Mouse (Mus musculus): ENCODE data around the gene Syndig1. TPM values are rescaled to one million over a fixed set of nuclear protein-coding genes. Genes with fewer than 3 reads are reported as not detected.

Syndig1 gene
- polyA plus RNA-seq, 1 experiment: 121 TPM

DNA sequence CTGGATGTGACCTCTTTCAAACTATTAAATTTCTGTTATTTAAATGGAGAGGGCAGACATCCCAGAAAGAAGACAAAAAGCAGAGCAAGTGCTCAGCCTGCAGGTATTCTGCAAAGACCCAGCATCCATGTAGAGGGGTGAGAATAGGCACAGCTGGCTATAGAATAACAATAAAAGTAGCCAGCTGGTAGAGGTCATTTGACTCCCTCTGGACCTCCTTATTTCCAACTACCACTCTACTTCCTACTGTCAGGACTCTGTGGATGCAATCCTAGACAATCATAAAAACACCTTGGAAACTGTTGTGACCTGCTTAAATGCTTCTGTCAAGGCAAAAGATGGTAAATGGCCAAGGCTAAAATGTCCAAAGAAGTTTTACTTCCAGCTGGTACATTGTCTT lies 153.5 kb downstream of the Syndig1 start:
- DNase-seq: no peak
- TF ChIP-seq POLR2A (IDR thresholded peaks at IDR 0.05; ENCODE audit: borderline replicate concordance, insufficient read depth, low read length): no peak
- TF ChIP-seq CTCF (IDR thresholded peaks at IDR 0.05; ENCODE audit: borderline replicate concordance, insufficient read depth, low read depth, low read length): no peak
- H3K27me3 ChIP-seq (ENCODE audit: control insufficient read depth, insufficient read depth, low read length): no peaks in the 10 kb centered on the region
- H3K4me1 ChIP-seq (ENCODE audit: control insufficient read depth, insufficient read depth, low read length): no peaks in the 10 kb centered on the region
- no peak overlapping the region for H3K27ac ChIP-seq (ENCODE audit: insufficient read depth, low read length)
- no peak overlapping the region for H3K4me3 ChIP-seq (replicated peaks; ENCODE audit: insufficient read depth, low read depth, low read length)

DNA sequence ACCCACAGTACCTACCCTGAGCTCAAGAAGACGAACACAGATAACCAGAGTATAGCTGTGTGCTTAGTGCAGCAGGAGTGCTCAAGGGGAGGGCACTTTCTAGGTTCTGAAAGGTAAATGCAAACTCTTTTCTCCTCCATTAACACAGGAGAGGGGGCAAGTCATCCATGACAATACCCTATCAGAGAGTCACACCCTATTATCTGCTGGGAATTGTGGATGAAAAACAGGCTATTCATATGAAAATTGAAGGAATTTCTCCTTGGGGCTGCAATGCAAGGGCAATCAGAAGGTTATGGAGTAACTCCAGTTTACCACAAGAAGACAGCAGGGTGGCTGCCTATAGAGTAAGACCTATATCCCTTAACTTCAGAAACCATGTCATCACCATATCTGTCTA lies 154.1 kb downstream of the Syndig1 start:
- H3K27ac ChIP-seq (ENCODE audit: insufficient read depth, low read length): no peak overlapping the region
- no peak overlapping the region for H3K4me3 ChIP-seq (replicated peaks; ENCODE audit: insufficient read depth, low read depth, low read length)
- no peaks in the 10 kb centered on the region for H3K27me3 ChIP-seq (ENCODE audit: control insufficient read depth, insufficient read depth, low read length)
- no peak for DNase-seq
- TF ChIP-seq POLR2A (IDR thresholded peaks at IDR 0.05; ENCODE audit: borderline replicate concordance, insufficient read depth, low read length) (no peak), CTCF (IDR thresholded peaks at IDR 0.05; ENCODE audit: borderline replicate concordance, insufficient read depth, low read depth, low read length) (no peak)
- H3K4me1 ChIP-seq (ENCODE audit: control insufficient read depth, insufficient read depth, low read length): no peaks in the 10 kb centered on the region
- 81% methylated on average over 1 of the region's 1 CpGs for WGBS

DNA sequence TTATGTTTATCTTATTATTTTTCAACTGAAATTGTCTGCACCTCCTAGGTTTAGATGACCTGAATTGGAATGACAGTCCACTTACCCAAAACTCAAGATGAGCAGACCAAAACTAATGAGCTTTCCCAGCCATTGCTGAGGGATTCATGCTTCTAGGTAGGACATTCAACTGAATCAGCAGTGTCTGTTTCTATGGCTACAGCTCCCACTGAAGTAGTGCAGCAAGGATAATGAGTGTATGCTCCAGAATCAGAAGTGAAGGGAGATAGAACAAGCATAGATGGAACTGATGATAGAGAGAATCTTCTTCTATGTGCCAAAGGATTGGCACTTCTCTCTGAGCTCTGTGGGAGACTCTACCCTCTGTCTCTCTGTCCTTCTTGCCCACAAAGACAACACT lies 158.6 kb downstream of the Syndig1 start:
- TF ChIP-seq POLR2A (IDR thresholded peaks at IDR 0.05; ENCODE audit: borderline replicate concordance, insufficient read depth, low read length) (no peak), CTCF (IDR thresholded peaks at IDR 0.05; ENCODE audit: borderline replicate concordance, insufficient read depth, low read depth, low read length) (no peak)
- H3K4me1 ChIP-seq (ENCODE audit: control insufficient read depth, insufficient read depth, low read length): no peaks in the 10 kb centered on the region
- H3K27ac ChIP-seq (ENCODE audit: insufficient read depth, low read length): no peak overlapping the region
- no peak for DNase-seq
- H3K27me3 ChIP-seq (ENCODE audit: control insufficient read depth, insufficient read depth, low read length): no peaks in the 10 kb centered on the region
- H3K4me3 ChIP-seq (replicated peaks; ENCODE audit: insufficient read depth, low read depth, low read length): no peak overlapping the region

DNA sequence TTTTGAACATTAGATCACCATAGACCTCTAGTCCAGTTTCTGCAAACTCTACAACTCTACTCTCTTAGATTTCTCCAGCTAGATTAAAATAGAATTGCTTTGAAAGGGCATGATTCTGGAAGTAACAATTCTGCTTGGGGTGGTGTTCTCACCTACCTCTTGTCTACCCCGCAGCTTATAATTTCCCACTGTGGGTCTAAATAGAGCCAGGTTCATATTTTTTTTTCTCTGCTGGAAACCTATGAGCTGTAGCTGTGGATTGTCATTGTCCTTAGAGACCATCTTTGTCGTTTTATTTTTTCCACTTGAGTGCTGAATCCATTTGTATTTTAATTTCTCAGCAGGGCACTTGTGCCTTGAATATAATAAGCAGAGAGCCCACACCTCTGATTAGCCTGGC lies 162.5 kb downstream of the Syndig1 start:
- no peaks in the 10 kb centered on the region for H3K27me3 ChIP-seq (ENCODE audit: control insufficient read depth, insufficient read depth, low read length)
- DNase-seq: no peak
- peaks cover under 1% of the 10 kb centered on the region; the same call in 1 of the 2 replicates for H3K4me1 ChIP-seq (ENCODE audit: control insufficient read depth, insufficient read depth, low read length)
- no peak overlapping the region for H3K4me3 ChIP-seq (replicated peaks; ENCODE audit: insufficient read depth, low read depth, low read length)
- no peak for TF ChIP-seq POLR2A (IDR thresholded peaks at IDR 0.05; ENCODE audit: borderline replicate concordance, insufficient read depth, low read length)
- no peak for TF ChIP-seq CTCF (IDR thresholded peaks at IDR 0.05; ENCODE audit: borderline replicate concordance, insufficient read depth, low read depth, low read length)
- 9% methylated on average over 2 of the region's 2 CpGs for WGBS
- no peak overlapping the region for H3K27ac ChIP-seq (ENCODE audit: insufficient read depth, low read length)

DNA sequence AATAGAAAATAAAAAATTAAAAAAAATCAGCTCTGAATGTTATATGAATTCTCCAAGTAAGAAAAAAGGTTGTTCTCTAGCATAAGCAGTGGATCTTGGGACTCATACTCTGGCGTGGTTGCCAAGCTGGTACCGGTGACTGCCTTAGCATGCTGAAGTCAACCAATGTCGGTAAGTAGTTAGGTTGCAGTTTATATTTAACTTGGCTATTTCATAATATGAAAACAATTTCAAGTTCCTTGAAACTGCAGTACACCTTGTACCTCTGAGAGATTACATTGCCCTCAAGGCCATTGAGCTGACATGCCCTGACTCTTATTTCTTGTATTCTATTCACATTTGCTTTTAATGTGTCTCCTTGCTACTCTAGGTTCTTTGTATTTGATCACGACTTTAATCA lies 163.9 kb downstream of the Syndig1 start:
- no peak overlapping the region for H3K4me3 ChIP-seq (replicated peaks; ENCODE audit: insufficient read depth, low read depth, low read length)
- DNase-seq: no peak
- no peak overlapping the region for H3K27ac ChIP-seq (ENCODE audit: insufficient read depth, low read length)
- WGBS: 90% methylated on average over 4 of the region's 4 CpGs
- H3K4me1 ChIP-seq (ENCODE audit: control insufficient read depth, insufficient read depth, low read length): peaks cover 3% of the 10 kb centered on the region
- H3K27me3 ChIP-seq (ENCODE audit: control insufficient read depth, insufficient read depth, low read length): no peaks in the 10 kb centered on the region
- TF ChIP-seq POLR2A (IDR thresholded peaks at IDR 0.05; ENCODE audit: borderline replicate concordance, insufficient read depth, low read length) (no peak), CTCF (IDR thresholded peaks at IDR 0.05; ENCODE audit: borderline replicate concordance, insufficient read depth, low read depth, low read length) (no peak)

DNA sequence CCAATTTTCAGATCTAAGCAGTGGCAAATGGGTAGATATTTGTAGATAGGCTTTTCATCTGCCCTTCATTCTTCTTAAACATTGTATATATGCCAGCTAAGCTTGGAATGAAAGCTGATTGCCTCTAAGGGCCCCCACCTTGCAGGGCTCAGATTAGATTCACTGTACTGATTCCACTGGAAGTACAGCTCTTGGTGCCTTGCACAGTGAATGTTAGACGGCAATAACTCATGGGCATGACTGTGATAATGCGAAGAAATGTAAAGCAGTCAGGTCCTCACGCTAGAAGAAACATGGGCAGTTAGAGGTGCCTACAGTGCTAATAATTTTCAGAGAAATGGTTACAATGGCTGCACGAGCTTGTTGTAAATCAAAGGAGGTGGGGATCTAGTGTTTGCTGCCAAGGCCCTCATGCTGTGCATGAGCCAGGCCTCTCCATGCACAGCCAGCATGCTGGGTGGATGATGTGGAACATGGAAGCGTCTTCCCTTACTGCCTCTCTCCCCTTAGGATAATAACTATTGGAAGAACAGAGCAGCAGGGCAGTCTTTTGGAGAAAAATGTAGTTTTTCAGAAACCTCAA lies 167.5 kb downstream of the Syndig1 start:
- DNase-seq: no peak
- Histone ChIP-seq H3K27ac (ENCODE audit: insufficient read depth, low read length) (no peak overlapping the region), H3K4me1 (ENCODE audit: control insufficient read depth, insufficient read depth, low read length) (peaks cover 5% of the 10 kb centered on the region), H3K27me3 (ENCODE audit: control insufficient read depth, insufficient read depth, low read length) (no peaks in the 10 kb centered on the region), H3K4me3 (replicated peaks; ENCODE audit: insufficient read depth, low read depth, low read length) (no peak overlapping the region)
- WGBS: 56% methylated on average over 5 of the region's 5 CpGs
- TF ChIP-seq POLR2A (IDR thresholded peaks at IDR 0.05; ENCODE audit: borderline replicate concordance, insufficient read depth, low read length) (no peak), CTCF (IDR thresholded peaks at IDR 0.05; ENCODE audit: borderline replicate concordance, insufficient read depth, low read depth, low read length) (no peak)

DNA sequence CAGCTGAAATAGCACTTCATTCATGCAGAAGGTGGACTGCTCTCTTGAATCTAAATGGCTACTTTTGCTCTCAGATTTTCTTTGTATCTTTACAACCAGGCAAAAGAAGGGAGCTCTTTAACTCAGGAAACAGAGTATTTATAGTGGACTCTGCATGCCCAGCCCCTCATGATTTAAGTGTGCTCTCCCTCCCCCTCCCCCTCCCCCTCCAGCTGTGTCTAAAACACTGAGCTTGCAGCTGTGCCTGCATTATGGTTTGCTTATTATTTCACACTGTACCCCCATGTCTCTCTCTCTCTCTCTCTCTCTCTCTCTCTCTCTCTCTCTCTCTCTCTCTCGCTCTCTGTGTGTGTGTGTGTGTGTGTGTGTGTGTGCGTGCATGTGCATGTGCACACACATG lies 168.6 kb downstream of the Syndig1 start:
- no peak for DNase-seq
- Histone ChIP-seq H3K27me3 (ENCODE audit: control insufficient read depth, insufficient read depth, low read length) (no peaks in the 10 kb centered on the region), H3K4me3 (replicated peaks; ENCODE audit: insufficient read depth, low read depth, low read length) (no peak overlapping the region), H3K27ac (ENCODE audit: insufficient read depth, low read length) (no peak overlapping the region), H3K4me1 (ENCODE audit: control insufficient read depth, insufficient read depth, low read length) (peaks cover 5% of the 10 kb centered on the region)
- TF ChIP-seq POLR2A (IDR thresholded peaks at IDR 0.05; ENCODE audit: borderline replicate concordance, insufficient read depth, low read length) (no peak), CTCF (IDR thresholded peaks at IDR 0.05; ENCODE audit: borderline replicate concordance, insufficient read depth, low read depth, low read length) (no peak)
- WGBS: 89% methylated on average over 2 of the region's 2 CpGs

DNA sequence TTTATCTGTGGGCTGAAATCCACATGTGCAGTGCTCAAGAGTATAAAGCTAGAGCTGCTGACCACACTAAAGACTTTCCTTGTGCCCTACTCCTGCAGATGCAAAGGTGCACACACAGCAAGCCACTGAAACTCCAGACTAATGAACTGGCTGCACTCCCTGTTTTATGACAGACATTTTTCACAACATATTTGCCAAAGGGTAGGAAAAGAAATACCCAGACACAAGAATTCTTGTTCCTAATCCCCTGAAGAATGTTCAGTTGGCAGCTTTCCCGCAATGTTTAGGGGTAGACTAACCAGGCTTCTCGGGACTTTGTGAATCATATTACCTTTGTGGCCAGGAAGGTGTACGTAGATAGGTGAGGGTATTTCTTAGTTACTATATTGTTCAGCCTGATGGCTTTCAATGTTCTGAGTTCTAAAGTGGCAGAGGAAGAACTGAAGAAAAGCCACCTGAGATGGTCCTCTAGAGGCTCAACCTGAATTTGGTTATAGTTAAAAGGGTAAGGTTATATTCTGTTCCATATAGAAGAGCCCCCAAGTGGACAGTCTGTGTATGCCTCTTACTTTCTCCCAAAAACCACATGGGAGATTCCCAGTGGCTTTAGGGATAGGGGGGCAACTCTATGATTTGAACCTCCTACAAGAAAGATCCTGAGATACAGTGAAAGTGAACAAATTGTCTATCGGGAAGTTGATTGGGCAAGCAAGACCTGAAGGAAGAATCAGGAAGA lies 169.5 kb downstream of the Syndig1 start:
- Histone ChIP-seq H3K4me3 (replicated peaks; ENCODE audit: insufficient read depth, low read depth, low read length) (no peak overlapping the region), H3K27me3 (ENCODE audit: control insufficient read depth, insufficient read depth, low read length) (no peaks in the 10 kb centered on the region), H3K27ac (ENCODE audit: insufficient read depth, low read length) (no peak overlapping the region), H3K4me1 (ENCODE audit: control insufficient read depth, insufficient read depth, low read length) (peaks cover 5% of the 10 kb centered on the region)
- 84% methylated on average over 4 of the region's 4 CpGs for WGBS
- no peak for TF ChIP-seq POLR2A (IDR thresholded peaks at IDR 0.05; ENCODE audit: borderline replicate concordance, insufficient read depth, low read length)
- TF ChIP-seq CTCF (IDR thresholded peaks at IDR 0.05; ENCODE audit: borderline replicate concordance, insufficient read depth, low read depth, low read length): 0 out of 2 replicates have a peak, but pooled peaks have one; percentile 10
- DNase-seq: no peak
